Mouse (Mus musculus) small intestine, adult 2 months (tissue): ENCODE results near the gene Gm5244.

Source experiments
- CTCF ChIP-seq: fragments of 200-500 bp; IDR thresholded peaks from 2 replicates; pipeline ENCODE4 v1.5.1; 2012; ENCODE audit warnings: low read depth, mild to moderate bottlenecking, control low read depth, inconsistent platforms, low read length, moderate library complexity, mixed read lengths; ENCODE audit not compliant: insufficient replicate concordance, insufficient read length; ENCODE audit errors: extremely low read depth
- POLR2A ChIP-seq: fragments of 200-500 bp; IDR thresholded peaks from 2 replicates; pipeline ENCODE4 v1.6.1; 2012; ENCODE audit warnings: low read depth, mild to moderate bottlenecking, control low read depth, inconsistent platforms, low read length, moderate library complexity

- no peak for TF ChIP-seq CTCF
- TF ChIP-seq POLR2A = no peak
Measured at GRCm38 (mm10) chr19:12833625-12834024, 12.9 kb upstream of the Gm5244 start.
